Mouse (Mus musculus) G1E (cell line): ENCODE measurements around the gene Esrrb. TPM values are rescaled to one million over a fixed set of nuclear protein-coding genes. Genes with fewer than 3 reads are reported as not detected.
A peak's percentile ranks its signal among the peaks of the same experiment; 100 is the strongest.

ENCODE experiments used
- ATAC-seq: 2 replicates; pipeline ENCODE4 v1.8.0; 2016; ENCODE audit warnings: mild to moderate bottlenecking; ENCODE audit not compliant: insufficient number of reproducible peaks, poor library complexity, low FRiP score, severe bottlenecking; ENCODE audit errors: extremely low read depth
- DNase-seq: peaks from one replicate; pipeline ENCODE4 v3.0.0; 2012; ENCODE audit warnings: low spot score
- H3K27me3 ChIP-seq: 2 replicates; pipeline ENCODE4 v1.6.1; 2012; ENCODE audit warnings: mild to moderate bottlenecking, low read length, inconsistent platforms; ENCODE audit not compliant: insufficient read depth
- H3K36me3 ChIP-seq: replicated peaks from 2 replicates; pipeline ENCODE3; 2012; ENCODE audit warnings: mild to moderate bottlenecking, inconsistent platforms
- H3K4me1 ChIP-seq: 2 replicates; pipeline ENCODE4 v1.6.1; 2012; ENCODE audit warnings: low read depth, low read length, inconsistent platforms, mixed read lengths; ENCODE audit not compliant: insufficient read depth
- H3K4me3 ChIP-seq: 2 replicates; pipeline ENCODE4 v1.5.1; 2012; ENCODE audit warnings: low read depth, mild to moderate bottlenecking, inconsistent platforms, low read length, moderate library complexity, mixed read lengths
- H3K9me3 ChIP-seq: replicated peaks from 2 replicates; pipeline ENCODE4 v1.6.1; 2012; ENCODE audit warnings: inconsistent platforms
- CTCF ChIP-seq: IDR thresholded peaks from 2 replicates; pipeline ENCODE4 v1.5.1; 2012; ENCODE audit warnings: low read depth, low read length, inconsistent platforms, mixed read lengths
- GATA1 ChIP-seq: IDR thresholded peaks from 2 replicates; pipeline ENCODE4 v1.6.1; 2012; ENCODE audit warnings: borderline replicate concordance, low read length, inconsistent platforms, mixed read lengths
- GATA2 ChIP-seq: IDR thresholded peaks from 2 replicates; pipeline ENCODE4 v1.6.1; 2012; ENCODE audit warnings: low read depth, low read length, inconsistent platforms, borderline replicate concordance
- POLR2AphosphoS5 ChIP-seq: IDR thresholded peaks from 2 replicates; pipeline ENCODE4 v1.6.1; 2012; ENCODE audit warnings: low read depth, low read length, inconsistent platforms; ENCODE audit not compliant: insufficient replicate concordance
- TAL1 ChIP-seq: conservative IDR thresholded peaks from 2 replicates; pipeline ENCODE4 v1.6.1; 2012; ENCODE audit warnings: low read depth, low read length, inconsistent platforms, mixed read lengths
- polyA plus RNA-seq: library from polyadenylated mRNA; stranded (reverse); fragments of >175 nt; gene quantifications from 2 replicates; pipeline ENCODE4 v1.2.3, GENCODE M21; 2012
- total RNA-seq, 2 experiments: library from RNA; stranded (forward) in 1 of 2; stranded (reverse) in 1 of 2; fragments of 200-1000 nt in 1 of 2; fragments of >200 nt in 1 of 2; fragmentation: Nextera tagmentation in 1 of 2; gene quantifications; 2 replicates each; pipeline ENCODE4 v1.2.3; 2014 to 2017

The Esrrb gene
- total and polyA plus RNA-seq, 3 experiments = 0.11 TPM; not detected in 2

GRCm38 (mm10) chr12:86498765-86499164 lies 137.8 kb downstream of the Esrrb start:
- no peaks in the 10 kb centered on the region for H3K36me3 ChIP-seq
- no peak overlapping the region for H3K4me3 ChIP-seq
- no peaks in the 10 kb centered on the region for H3K9me3 ChIP-seq
- ATAC-seq (no peak), DNase-seq (no peak)
- TF ChIP-seq GATA1 (no peak), GATA2 (no peak), POLR2AphosphoS5 (no peak), CTCF (no peak), TAL1 (no peak)
- H3K27me3 ChIP-seq = peaks cover 5% of the 10 kb centered on the region; the same call in 1 of the 2 replicates
- no peaks in the 10 kb centered on the region for H3K4me1 ChIP-seq

GRCm38 (mm10) chr12:86501728-86502127 lies 140.8 kb downstream of the Esrrb start:
- no peak overlapping the region for H3K4me3 ChIP-seq
- H3K27me3 ChIP-seq = peaks cover 5% of the 10 kb centered on the region; the same call in 1 of the 2 replicates
- no peaks in the 10 kb centered on the region for H3K36me3 ChIP-seq
- TF ChIP-seq TAL1 = no peak
- no peak for TF ChIP-seq GATA2
- TF ChIP-seq POLR2AphosphoS5 = no peak
- no peak for TF ChIP-seq CTCF
- TF ChIP-seq GATA1 = no peak
- DNase-seq (no peak), ATAC-seq (no peak)
- H3K9me3 ChIP-seq = no peaks in the 10 kb centered on the region
- H3K4me1 ChIP-seq = no peaks in the 10 kb centered on the region

- H3K36me3 ChIP-seq = no peaks in the 10 kb centered on the region
- peaks cover 5% of the 10 kb centered on the region; the same call in 1 of the 2 replicates for H3K27me3 ChIP-seq
- ATAC-seq (no peak), DNase-seq (no peak)
- TF ChIP-seq GATA1 = no peak
- TF ChIP-seq CTCF = no peak
- TF ChIP-seq TAL1 = no peak
- no peak for TF ChIP-seq GATA2
- TF ChIP-seq POLR2AphosphoS5 = no peak
- H3K9me3 ChIP-seq = no peaks in the 10 kb centered on the region
- H3K4me1 ChIP-seq = no peaks in the 10 kb centered on the region
- H3K4me3 ChIP-seq = no peak overlapping the region
Observed at GRCm38 (mm10) chr12:86503921-86504320, 143.0 kb downstream of the Esrrb start.

GRCm38 (mm10) chr12:86504321-86504720 lies 143.4 kb downstream of the Esrrb start:
- DNase-seq (no peak), ATAC-seq (no peak)
- no peak for TF ChIP-seq GATA1
- no peak for TF ChIP-seq TAL1
- TF ChIP-seq POLR2AphosphoS5 = no peak
- TF ChIP-seq GATA2 = no peak
- TF ChIP-seq CTCF = no peak
- H3K9me3 ChIP-seq = no peaks in the 10 kb centered on the region
- peaks cover 5% of the 10 kb centered on the region; the same call in 1 of the 2 replicates for H3K27me3 ChIP-seq
- no peaks in the 10 kb centered on the region for H3K4me1 ChIP-seq
- no peaks in the 10 kb centered on the region for H3K36me3 ChIP-seq
- no peak overlapping the region for H3K4me3 ChIP-seq

- ATAC-seq (no peak), DNase-seq (no peak)
- no peak overlapping the region for H3K4me3 ChIP-seq
- no peaks in the 10 kb centered on the region for H3K9me3 ChIP-seq
- no peaks in the 10 kb centered on the region for H3K4me1 ChIP-seq
- H3K27me3 ChIP-seq = peaks cover 15% of the 10 kb centered on the region; the same call in 1 of the 2 replicates
- TF ChIP-seq TAL1 (no peak), GATA2 (no peak), POLR2AphosphoS5 (no peak), CTCF (no peak), GATA1 (no peak)
- no peaks in the 10 kb centered on the region for H3K36me3 ChIP-seq
Observed at GRCm38 (mm10) chr12:86507741-86508140, 146.8 kb downstream of the Esrrb start.

- ATAC-seq = no peak
- H3K36me3 ChIP-seq = no peaks in the 10 kb centered on the region
- DNase-seq = no peak
- H3K4me3 ChIP-seq = no peak overlapping the region
- TF ChIP-seq CTCF (peak; percentile 39; the same call in 1 of the 2 replicates), POLR2AphosphoS5 (no peak)
- no peaks in the 10 kb centered on the region for H3K4me1 ChIP-seq
- no peaks in the 10 kb centered on the region for H3K9me3 ChIP-seq
- H3K27me3 ChIP-seq = peaks cover 15% of the 10 kb centered on the region; the same call in 1 of the 2 replicates
Observed at GRCm38 (mm10) chr12:86508313-86508988, 147.5 kb downstream of the Esrrb start.
